Mouse (Mus musculus) neural tube, postnatal 0 days (tissue): Measurements from ENCODE around the gene Zfp36l3. TPM values are rescaled to one million over a fixed set of nuclear protein-coding genes. Genes with fewer than 3 reads are reported as not detected.

Experiments
- polyA plus RNA-seq: library from polyadenylated mRNA; unstranded; fragments of >200 nt; fragmentation: Nextera tagmentation; extraction: Ambion mirVana; gene quantifications from 2 replicates; pipeline ENCODE4 v1.2.1, GENCODE M21; 2015

The Zfp36l3 gene
- polyA plus RNA-seq = not detected in 2 replicates

DNA sequence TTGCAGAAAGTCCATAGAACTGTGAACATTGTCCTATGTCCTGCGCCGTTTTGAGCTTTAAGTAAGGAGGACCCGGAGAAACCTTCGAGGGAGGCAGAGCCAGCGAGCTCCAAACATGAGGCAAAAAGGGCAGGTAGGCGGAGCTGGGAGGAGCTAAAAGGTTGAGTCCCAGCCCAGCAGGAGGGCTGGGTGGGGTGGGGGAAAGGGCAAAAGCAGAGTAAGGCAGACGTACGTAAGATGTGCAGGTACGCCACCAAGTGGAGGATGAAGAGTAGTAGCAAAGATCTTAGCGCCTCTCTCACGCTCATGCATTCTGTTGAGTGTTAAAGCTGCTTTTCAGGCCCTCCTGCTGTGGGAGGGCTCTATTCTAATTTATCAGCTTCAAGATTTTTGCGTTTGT, at the start of gene Zfp36l3:
Gene Zfp36l3, minus strand, starts transcription at position 119 of the 400 bp plus-strand sequence.

DNA sequence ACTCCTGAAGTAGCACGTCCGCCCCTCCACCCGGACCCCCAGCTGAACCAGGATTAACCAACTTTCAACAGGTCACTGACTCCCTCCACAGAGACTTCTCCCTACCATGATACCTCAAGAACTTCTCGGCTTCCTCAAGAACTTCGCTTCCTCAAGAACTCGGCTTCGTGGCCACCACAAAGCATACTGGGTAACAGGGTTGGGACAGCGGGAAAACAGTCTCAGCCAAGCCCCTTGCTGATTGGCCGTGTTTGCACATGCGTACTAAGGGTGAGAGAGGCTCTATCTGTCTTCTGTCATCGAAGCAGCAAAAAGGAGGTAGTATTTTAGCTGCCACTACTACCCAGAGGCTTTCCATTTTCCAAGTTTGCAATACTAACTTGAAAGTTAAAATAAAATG, 21.3 kb upstream of the Zfp36l3 start, which contains the start of gene Xlr:
Gene Xlr, minus strand, starts transcription at position 188 of the 400 bp plus-strand sequence.

DNA sequence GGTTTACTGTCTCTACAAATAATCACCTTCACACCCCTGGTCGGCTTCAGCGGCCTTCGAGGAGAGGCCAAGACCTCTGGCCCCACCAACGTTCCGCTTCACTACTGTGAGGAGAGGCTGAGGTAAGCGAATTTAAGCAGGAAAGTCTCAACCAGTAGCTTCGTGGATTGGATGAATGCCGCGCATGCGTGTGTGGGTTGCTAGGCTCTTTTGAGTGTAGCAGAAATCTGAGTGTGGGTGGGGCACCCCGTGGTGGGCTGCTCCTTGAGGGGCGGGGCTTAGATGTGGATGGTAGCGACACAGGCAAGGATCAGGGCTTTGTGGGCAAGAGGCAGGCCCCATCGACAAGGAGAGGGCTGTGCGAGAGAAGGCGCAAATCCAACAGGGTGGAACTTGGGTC, 18.5 kb downstream of the Zfp36l3 start, which contains the start of gene 1700013H16Rik:
Gene 1700013H16Rik, minus strand, starts transcription at position 96 of the 400 bp plus-strand sequence.

DNA sequence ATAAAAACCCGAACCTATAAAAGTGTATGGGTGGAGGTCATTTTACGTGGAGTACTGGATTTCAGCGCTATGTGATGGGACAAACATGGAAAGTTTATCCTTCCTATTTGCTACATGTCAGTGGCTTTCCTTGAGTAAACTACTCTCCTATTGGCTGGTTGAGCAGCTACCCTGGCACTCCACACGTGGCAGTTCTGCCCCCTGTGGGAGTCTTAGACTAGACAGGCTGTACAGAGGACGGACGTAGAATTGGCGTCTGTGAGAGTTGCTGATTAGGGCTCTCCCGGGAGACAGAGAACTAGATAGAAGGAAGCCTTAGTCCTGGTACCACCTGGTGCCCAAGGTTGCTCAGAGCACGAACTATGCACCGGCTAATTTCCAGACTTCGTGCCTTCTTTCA, 51.6 kb downstream of the Zfp36l3 start, which contains the start of gene 4930502E18Rik:
Gene 4930502E18Rik, plus strand, starts transcription at position 231 of the 400 bp plus-strand sequence.

Other genes with a start within 250 kb of the Zfp36l3 start
- 273 and 293 TPM in 2 replicates for gene Rtl8c, start 168.4 kb downstream of the Zfp36l3 start, polyA plus RNA-seq
- not detected in 2 replicates for gene Gm14597, start 167.4 kb downstream of the Zfp36l3 start, polyA plus RNA-seq
- gene Rtl8a, start 132.7 kb downstream of the Zfp36l3 start, polyA plus RNA-seq = 333 and 368 TPM in 2 replicates
- 262 and 280 TPM in 2 replicates for gene Rtl8b, start 106.0 kb downstream of the Zfp36l3 start, polyA plus RNA-seq
- gene 4930502E18Rik, start 51.6 kb downstream of the Zfp36l3 start, polyA plus RNA-seq = 0.27 and 0.28 TPM in 2 replicates
- gene 1700013H16Rik, start 18.6 kb downstream of the Zfp36l3 start, polyA plus RNA-seq = 0.13 TPM in 1 of 2 replicates, not detected in the other
- gene Xlr, start 21.3 kb upstream of the Zfp36l3 start, polyA plus RNA-seq = 1.4 and 1.7 TPM in 2 replicates